Mouse (Mus musculus) left cerebral cortex, postnatal 10 days (tissue): ENCODE data around the gene Gm10188. TPM values are rescaled to one million over a fixed set of nuclear protein-coding genes. Genes with fewer than 3 reads are reported as not detected.
A peak's percentile ranks its signal among the peaks of the same experiment; 100 is the strongest.

ENCODE experiments used
- DNase-seq, 2 experiments: peaks; one replicate each; pipeline ENCODE4 v3.0.0; 2021 to 2022; ENCODE audit warnings: low spot score in 2 of 2, mixed read lengths in 1 of 2; ENCODE audit errors: extremely low spot score in 1 of 2
- intact Hi-C: fragments of 180-260 bp; cut with DNase I; formaldehyde crosslinking; loops from one replicate; pipeline ENCODE4 v1.15.1; 2025
- total RNA-seq, 2 experiments: library from RNA; stranded (reverse); gene quantifications; 2 replicates each; pipeline ENCODE4 v1.2.3; 2021

The Gm10188 gene
- total RNA-seq, 2 experiments from 2014 or later, result not detected

- DNase-seq, result no peak
- intact Hi-C loops, result no loop called here
These were observed 30.3 kb downstream of the Gm10188 start for GRCm38 (mm10) chr1:132199244-132199643.

GRCm38 (mm10) chr1:132198401-132199071, 31.0 kb downstream of the Gm10188 start:
- intact Hi-C loops, result no loop called here

GRCm38 (mm10) chr1:132197666-132198065, 31.9 kb downstream of the Gm10188 start:
- no peak for DNase-seq
- intact Hi-C loops, result no loop called here

More at GRCm38 (mm10) chr1:132198401-132199071, 31.0 kb downstream of the Gm10188 start:
- DNase-seq, result no peak

GRCm38 (mm10) chr1:132196337-132196736, 33.2 kb downstream of the Gm10188 start:
- no peak for DNase-seq
- intact Hi-C loops, result no loop called here

- intact Hi-C loops, result no loop called here
- no peak for DNase-seq
These were observed 33.9 kb downstream of the Gm10188 start for GRCm38 (mm10) chr1:132195681-132196080.

GRCm38 (mm10) chr1:132195100-132195499, 34.5 kb downstream of the Gm10188 start:
- no peak for DNase-seq
- intact Hi-C loops, result no loop called here

- intact Hi-C loops, result no loop called here
- DNase-seq, result no peak
These were observed 34.9 kb downstream of the Gm10188 start for GRCm38 (mm10) chr1:132194624-132195023.

- intact Hi-C loops, result no loop called here
- DNase-seq, result no peak
These were observed 35.8 kb downstream of the Gm10188 start for GRCm38 (mm10) chr1:132193806-132194205.

GRCm38 (mm10) chr1:132191786-132192680, 37.5 kb downstream of the Gm10188 start:
- no peak for DNase-seq

GRCm38 (mm10) chr1:132191093-132191785, 38.3 kb downstream of the Gm10188 start, which contains the start of the genes Lemd1 and AC124108.1:
Gene Lemd1, plus strand, starts transcription at chr1:132191431.
Gene AC124108.1, plus strand, starts transcription at chr1:132191457.
- intact Hi-C loops, result no loop called here
- no peak for DNase-seq

More at GRCm38 (mm10) chr1:132191786-132192680, 37.5 kb downstream of the Gm10188 start:
- intact Hi-C loops, result no loop called here

- intact Hi-C loops, result no loop called here
- DNase-seq, result peak in 1 of 2 experiments; percentile 40
These were observed 38.9 kb downstream of the Gm10188 start for GRCm38 (mm10) chr1:132190621-132191092.

- intact Hi-C loops, result no loop called here
- DNase-seq, result peak in 1 of 2 experiments; percentile 74
These were observed 39.5 kb downstream of the Gm10188 start for GRCm38 (mm10) chr1:132190040-132190513.

GRCm38 (mm10) chr1:132189231-132189630, 40.3 kb downstream of the Gm10188 start:
- intact Hi-C loops, result no loop called here
- no peak for DNase-seq

GRCm38 (mm10) chr1:132188442-132189066, 41.0 kb downstream of the Gm10188 start:
- intact Hi-C loops, result no loop called here
- no peak for DNase-seq

GRCm38 (mm10) chr1:132186303-132186702, 43.3 kb downstream of the Gm10188 start:
- intact Hi-C loops, result no loop called here
- DNase-seq, result no peak
